In genomic region chr17:3114720-3115379, GRCm38 (mm10) we compare ENCODE assay signal across 8 mouse cellular contexts. TPM values are rescaled to one million over a fixed set of nuclear protein-coding genes. Genes with fewer than 3 reads are reported as not detected.
DNase-seq lines count a peak whose midpoint lies in the region; ATAC-seq lines count a peak whose summit lies in the region.

Scaf8 (plus strand) TSS chr17:3114972.

- H3K4me2 ChIP-seq in hindbrain, embryonic 11.5 days (replicated peaks; ENCODE audit: low read depth, low read length), result peak within 1 kb of the TSS; percentile 54

- peak; percentile 97 for ATAC-seq in hindbrain, embryonic 11.5 days (ENCODE audit: low FRiP score)

- H3K27ac ChIP-seq in hindbrain, embryonic 11.5 days (ENCODE audit: low read depth, low read length), result peak within 1 kb of the TSS; percentile 99

- peak; percentile 93 for DNase-seq in MN1 (ENCODE audit: low spot score)
- peak; percentile 92 for DNase-seq in cerebellum, adult 9-10 months
- DNase-seq in frontal cortex, adult 2 months (ENCODE audit: extremely low spot score in 1 of 2, low spot score in 1 of 2), result peak; percentile 75 to 93
- DNase-seq in hindbrain, embryonic 11.5 days (ENCODE audit: low spot score), result peak; percentile 96
- DNase-seq in layer of hippocampus, postnatal 14 days (ENCODE audit: low spot score in 2 of 2), result peak; percentile 94 to 97
- peak; percentile 92 for DNase-seq in lung, postnatal 14 days
- peak; percentile 84 for DNase-seq in retina, adult 2 months (ENCODE audit: low read depth, low spot score)
- peak; percentile 93 to 95 for DNase-seq in thymus, postnatal 36 days

- H3K27me3 ChIP-seq in hindbrain, embryonic 11.5 days (ENCODE audit: control insufficient read depth, insufficient read depth, low read length), result no peaks in the 10 kb centered on the region

- peak within 1 kb of the TSS; percentile 98 for H3K4me3 ChIP-seq in hindbrain, embryonic 11.5 days (ENCODE audit: low read depth, low read length)

- no peaks in the 10 kb centered on the region for H3K36me3 ChIP-seq in hindbrain, embryonic 11.5 days (ENCODE audit: control insufficient read depth, insufficient read depth, low read length)

- H3K9ac ChIP-seq in hindbrain, embryonic 11.5 days (ENCODE audit: low read depth, low read length), result peak within 1 kb of the TSS; percentile 96

- 1% methylated on average over 64 of the region's 91 CpGs for WGBS in hindbrain, embryonic 11.5 days

- no peaks in the 10 kb centered on the region for H3K9me3 ChIP-seq in hindbrain, embryonic 11.5 days (ENCODE audit: control insufficient read depth, low read length)

- no peaks in the 10 kb centered on the region for H3K4me1 ChIP-seq in hindbrain, embryonic 11.5 days (replicated peaks; ENCODE audit: control insufficient read depth, insufficient read depth, low read length)

RNA-seq across cellular contexts. Expression of gene Scaf8, which starts in this region (rescaled TPM):
- 32.4 and 34.3 TPM in 2 replicates for polyA plus RNA-seq in frontal cortex, adult 2 months (2012; rRNA removed)
- polyA plus RNA-seq in hindbrain, embryonic 11.5 days (2014; fragmentation: Nextera tagmentation; extraction: Ambion mirVana), result 24.3 and 25.9 TPM in 2 replicates
- total RNA-seq in layer of hippocampus, postnatal 14 days (2021), result 10 to 100 TPM; 57.3 to 57.6 TPM

Comparison
In these comparisons a context has a peak if more than half of its experiments do, and no peak if none do; other contexts are left out.
1. Peak in every context shown above with its lines: DNase-seq, ATAC-seq, H3K4me3 ChIP-seq and H3K27ac ChIP-seq.